Mouse (Mus musculus) liver, embryonic 16.5 days (tissue): ENCODE results near the gene Lsm7. TPM values are rescaled to one million over a fixed set of nuclear protein-coding genes. Genes with fewer than 3 reads are reported as not detected.

Source experiments
- ATAC-seq: fragments of 200-750 bp; cut with Nextera tagmentation; 2 replicates; pipeline ENCODE4 v1.8.0; 2017; ENCODE audit warnings: low read depth, mild to moderate bottlenecking, moderate number of reproducible peaks, moderate library complexity
- H3K27ac ChIP-seq: fragments of 300-500 bp; sonication (generic); 2 replicates; pipeline ENCODE4 v1.5.1; 2014; ENCODE audit warnings: mild to moderate bottlenecking, low read length
- H3K27me3 ChIP-seq: fragments of 300-500 bp; sonication (generic); 2 replicates; pipeline ENCODE4 v1.6.1; 2014; ENCODE audit warnings: low read depth, low read length, mixed read lengths; ENCODE audit not compliant: control insufficient read depth, insufficient read depth
- H3K36me3 ChIP-seq: fragments of 300-500 bp; sonication (generic); 2 replicates; pipeline ENCODE4 v1.6.1; 2014; ENCODE audit warnings: mild to moderate bottlenecking; ENCODE audit not compliant: control insufficient read depth, insufficient read depth
- H3K4me1 ChIP-seq: fragments of 300-500 bp; sonication (generic); 2 replicates; pipeline ENCODE4 v1.6.1; 2014; ENCODE audit warnings: low read depth, low read length, mixed read lengths; ENCODE audit not compliant: control insufficient read depth
- H3K4me2 ChIP-seq: fragments of 300-500 bp; sonication (generic); 2 replicates; pipeline ENCODE4 v1.6.1; 2014; ENCODE audit warnings: low read depth, low read length, mixed read lengths
- H3K4me3 ChIP-seq: fragments of 300-500 bp; sonication (generic); 2 replicates; pipeline ENCODE4 v1.5.1; 2014; ENCODE audit warnings: low read depth, mild to moderate bottlenecking, low read length
- H3K9ac ChIP-seq: fragments of 300-500 bp; sonication (generic); 2 replicates; pipeline ENCODE4 v1.6.1; 2014; ENCODE audit warnings: low read depth, low read length
- H3K9me3 ChIP-seq: fragments of 300-500 bp; sonication (generic); replicated peaks from 2 replicates; pipeline ENCODE4 v1.6.1; 2016; ENCODE audit warnings: low read length; ENCODE audit not compliant: control insufficient read depth
- WGBS: fragments of 180-500 bp; shearing (Covaris S2); extraction: QIAGEN DNeasy Blood & Tissue Kit; methylation state at CpG from one replicate; pipeline ENCODE4 v1.1.7; 2014; ENCODE audit not compliant: insufficient replicate concordance; 5-methylcytosine and 5-hydroxymethylcytosine counted together
- microRNA counts: library from miRNA; unstranded; fragments of <30 nt; microRNA quantifications from one replicate; lab custom pipeline; 2016
- microRNA-seq: library from miRNA; unstranded; fragments of <30 nt; microRNA quantifications from one replicate; pipeline ENCODE4, GENCODE M21; 2016
- polyA plus RNA-seq: library from polyadenylated mRNA; unstranded; fragments of >200 nt; fragmentation: Nextera tagmentation; extraction: Ambion mirVana; gene quantifications from 2 replicates; pipeline ENCODE4 v1.2.1, GENCODE M21; 2015

Gene Lsm7
- polyA plus RNA-seq, 1 experiment from 2014 or later: 92.5 TPM

- Histone ChIP-seq H3K4me3 (peak overlapping the region; percentile 57), H3K27ac (no peak overlapping the region), H3K9me3 (no peaks in the 10 kb centered on the region), H3K4me1 (peaks cover 38% of the 10 kb centered on the region), H3K4me2 (peak overlapping the region; percentile 78), H3K36me3 (peaks cover 36% of the 10 kb centered on the region), H3K9ac (peak overlapping the region; percentile 42), H3K27me3 (peaks cover 50% of the 10 kb centered on the region)
- 54% methylated on average over 34 of the region's 34 CpGs for WGBS
- ATAC-seq: 0 out of 2 replicates have a peak, but pooled peaks have one; percentile 1
Observed at GRCm38 (mm10) chr10:80806341-80807056, 48.5 kb downstream of the Lsm7 start.

GRCm38 (mm10) chr10:80805925-80806324 lies 49.1 kb downstream of the Lsm7 start:
- Histone ChIP-seq H3K4me1 (peaks cover 38% of the 10 kb centered on the region), H3K27ac (no peak overlapping the region), H3K9me3 (no peaks in the 10 kb centered on the region), H3K4me2 (no peak overlapping the region), H3K36me3 (peaks cover 41% of the 10 kb centered on the region), H3K4me3 (no peak overlapping the region), H3K9ac (no peak overlapping the region), H3K27me3 (peaks cover 46% of the 10 kb centered on the region)
- 9% methylated on average over 3 of the region's 3 CpGs for WGBS
- peak; percentile 64 for ATAC-seq

GRCm38 (mm10) chr10:80805322-80805721 lies 49.7 kb downstream of the Lsm7 start:
- H3K4me1 ChIP-seq: peaks cover 38% of the 10 kb centered on the region
- WGBS: 77% methylated on average over 5 of the region's 5 CpGs
- no peaks in the 10 kb centered on the region for H3K9me3 ChIP-seq
- no peak overlapping the region for H3K4me3 ChIP-seq
- H3K27ac ChIP-seq: no peak overlapping the region
- no peak overlapping the region for H3K9ac ChIP-seq
- ATAC-seq: no peak
- H3K4me2 ChIP-seq: no peak overlapping the region
- peaks cover 42% of the 10 kb centered on the region for H3K36me3 ChIP-seq
- peaks cover 41% of the 10 kb centered on the region for H3K27me3 ChIP-seq

GRCm38 (mm10) chr10:80804916-80805315 lies 50.1 kb downstream of the Lsm7 start, which contains the start of gene Amh:
Amh (plus strand) TSS chr10:80805243.
- WGBS: 66% methylated on average over 6 of the region's 6 CpGs
- no peak for ATAC-seq
- H3K4me2 ChIP-seq: no peak within 1 kb of the TSS
- H3K9ac ChIP-seq: no peak within 1 kb of the TSS
- no peaks in the 10 kb centered on the region for H3K9me3 ChIP-seq
- H3K36me3 ChIP-seq: peaks cover 42% of the 10 kb centered on the region
- H3K27ac ChIP-seq: no peak within 1 kb of the TSS
- H3K27me3 ChIP-seq: peaks cover 37% of the 10 kb centered on the region
- no peak within 1 kb of the TSS for H3K4me3 ChIP-seq
- peaks cover 42% of the 10 kb centered on the region for H3K4me1 ChIP-seq

GRCm38 (mm10) chr10:80804340-80804739 lies 50.7 kb downstream of the Lsm7 start:
- H3K9me3 ChIP-seq: no peaks in the 10 kb centered on the region
- H3K36me3 ChIP-seq: peaks cover 42% of the 10 kb centered on the region
- no peak overlapping the region for H3K9ac ChIP-seq
- H3K4me2 ChIP-seq: no peak overlapping the region
- peaks cover 31% of the 10 kb centered on the region for H3K27me3 ChIP-seq
- WGBS: 80% methylated on average over 2 of the region's 2 CpGs
- ATAC-seq: no peak
- peaks cover 47% of the 10 kb centered on the region for H3K4me1 ChIP-seq
- H3K27ac ChIP-seq: no peak overlapping the region
- no peak overlapping the region for H3K4me3 ChIP-seq

- ATAC-seq: no peak
- Histone ChIP-seq H3K27ac (no peak overlapping the region), H3K9ac (no peak overlapping the region), H3K4me3 (no peak overlapping the region), H3K27me3 (peaks cover 18% of the 10 kb centered on the region), H3K4me1 (peaks cover 41% of the 10 kb centered on the region), H3K9me3 (no peaks in the 10 kb centered on the region), H3K4me2 (no peak overlapping the region), H3K36me3 (peaks cover 42% of the 10 kb centered on the region)
- WGBS: 69% methylated on average over 3 of the region's 3 CpGs
Observed at GRCm38 (mm10) chr10:80802996-80803395, 52.0 kb downstream of the Lsm7 start.

MicroRNAs encoded within 50 kb of the gene (microRNA counts, 519-probe panel; counts per million panel counts)
- microRNA mmu-miR-1982 (lab: Ali Mortazavi, UCI): 60.7 counts per million

Small RNAs within 50 kb of the gene (microRNA-seq; reads per million reads assigned to microRNA genes)
- 2.2 reads per million for gene Mir1982

Other genes starting within 250 kb of the Lsm7 start
- gene Gm49322, start 249.2 kb downstream of the Lsm7 start, polyA plus RNA-seq: 1.2 and 1.5 TPM in 2 replicates
- gene Csnk1g2, start 232.4 kb downstream of the Lsm7 start, polyA plus RNA-seq: 5.0 and 9.8 TPM in 2 replicates
- gene Btbd2, start 198.1 kb downstream of the Lsm7 start, polyA plus RNA-seq: 2.8 and 5.1 TPM in 2 replicates
- gene Mknk2, start 177.1 kb downstream of the Lsm7 start, polyA plus RNA-seq: 41.5 and 54.4 TPM in 2 replicates
- gene Mob3a, start 153.2 kb downstream of the Lsm7 start, polyA plus RNA-seq: 26.1 and 27.4 TPM in 2 replicates
- gene Izumo4, start 153.0 kb downstream of the Lsm7 start, polyA plus RNA-seq: 9.3 and 10.4 TPM in 2 replicates
- gene Ap3d1, start 112.9 kb downstream of the Lsm7 start, polyA plus RNA-seq: 20.9 and 21.2 TPM in 2 replicates
- gene Dot1l, start 100.0 kb downstream of the Lsm7 start, polyA plus RNA-seq: 6.0 and 7.5 TPM in 2 replicates
- 23.4 and 30.1 TPM in 2 replicates for gene Sf3a2, start 57.0 kb downstream of the Lsm7 start, polyA plus RNA-seq
- gene Plekhj1, start 56.6 kb downstream of the Lsm7 start, polyA plus RNA-seq: 61.4 and 64.7 TPM in 2 replicates
- gene Amh, start 50.0 kb downstream of the Lsm7 start, polyA plus RNA-seq: 0.08 TPM in 1 of 2 replicates, not detected in the other
- gene Jsrp1, start 41.7 kb downstream of the Lsm7 start, polyA plus RNA-seq: 0.54 and 1.2 TPM in 2 replicates
- gene Oaz1, start 28.6 kb downstream of the Lsm7 start, polyA plus RNA-seq: 1,363 and 1,382 TPM in 2 replicates
- not detected in 2 replicates for gene Lingo3, start 11.2 kb downstream of the Lsm7 start, polyA plus RNA-seq
- gene Sppl2b, start 66 bp upstream of the Lsm7 start, polyA plus RNA-seq: 60.4 and 65.3 TPM in 2 replicates
- gene Tmprss9, start 16.6 kb upstream of the Lsm7 start, polyA plus RNA-seq: 0.04 TPM in 1 of 2 replicates, not detected in the other
- 151 and 160 TPM in 2 replicates for gene Timm13, start 45.8 kb upstream of the Lsm7 start, polyA plus RNA-seq
- 10.3 TPM in 2 replicates for gene Lmnb2, start 63.0 kb upstream of the Lsm7 start, polyA plus RNA-seq
- gene Gadd45b, start 74.9 kb upstream of the Lsm7 start, polyA plus RNA-seq: 4.0 and 5.0 TPM in 2 replicates
- gene Gng7, start 159.7 kb upstream of the Lsm7 start, polyA plus RNA-seq: 0.36 and 0.44 TPM in 2 replicates
- gene Diras1, start 170.5 kb upstream of the Lsm7 start, polyA plus RNA-seq: not detected in 2 replicates
- gene Slc39a3, start 182.2 kb upstream of the Lsm7 start, polyA plus RNA-seq: 5.5 TPM in 2 replicates
- gene Sgta, start 205.0 kb upstream of the Lsm7 start, polyA plus RNA-seq: 55.3 and 57.3 TPM in 2 replicates
- 15.5 and 16.6 TPM in 2 replicates for gene Thop1, start 214.8 kb upstream of the Lsm7 start, polyA plus RNA-seq
- gene Creb3l3, start 243.7 kb upstream of the Lsm7 start, polyA plus RNA-seq: 39.9 and 45.9 TPM in 2 replicates